Mouse (Mus musculus) heart, embryonic 11.5 days (tissue): ENCODE measurements around the gene Gm40460. TPM values are rescaled to one million over a fixed set of nuclear protein-coding genes. Genes with fewer than 3 reads are reported as not detected.
"Not testable (repeated sequence)": the region's sequence is repeated elsewhere in the genome, so short reads cannot be mapped to it uniquely, and the experiment has no call there.

Experiments
- ATAC-seq: fragments of 200-750 bp; cut with Nextera tagmentation; replicated peaks from 2 replicates; pipeline ENCODE4 v1.8.0; 2017; ENCODE audit warnings: moderate library complexity; ENCODE audit not compliant: insufficient number of reproducible peaks, low FRiP score, low TSS enrichment
- H3K27ac ChIP-seq: fragments of 300-500 bp; sonication (generic); 2 replicates; pipeline ENCODE4 v1.5.1; 2014; ENCODE audit warnings: mild to moderate bottlenecking, low read depth, low read length
- H3K27me3 ChIP-seq: fragments of 300-500 bp; sonication (generic); 2 replicates; pipeline ENCODE4 v1.6.1; 2014; ENCODE audit warnings: mild to moderate bottlenecking, low read length, mixed read lengths; ENCODE audit not compliant: control insufficient read depth, insufficient read depth
- H3K36me3 ChIP-seq: fragments of 300-500 bp; sonication (generic); 2 replicates; pipeline ENCODE4 v1.6.1; 2014; ENCODE audit warnings: mild to moderate bottlenecking, low read length, moderate library complexity, mixed read lengths; ENCODE audit not compliant: control insufficient read depth, insufficient read depth
- H3K4me1 ChIP-seq: fragments of 300-500 bp; sonication (generic); 2 replicates; pipeline ENCODE4 v1.6.1; 2014; ENCODE audit warnings: low read length; ENCODE audit not compliant: control insufficient read depth, insufficient read depth
- H3K4me2 ChIP-seq: fragments of 300-500 bp; sonication (generic); 2 replicates; pipeline ENCODE4 v1.6.1; 2014; ENCODE audit warnings: mild to moderate bottlenecking, moderate library complexity
- H3K4me3 ChIP-seq: fragments of 300-500 bp; sonication (generic); 2 replicates; pipeline ENCODE4 v1.5.1; 2014; ENCODE audit warnings: low read depth, low read length
- H3K9ac ChIP-seq: fragments of 300-500 bp; sonication (generic); 2 replicates; pipeline ENCODE4 v1.6.1; 2014; ENCODE audit warnings: mild to moderate bottlenecking, low read depth, low read length, moderate library complexity
- H3K9me3 ChIP-seq: fragments of 300-500 bp; sonication (generic); replicated peaks from 2 replicates; pipeline ENCODE4 v1.6.1; 2016; ENCODE audit warnings: low read length; ENCODE audit not compliant: control insufficient read depth
- WGBS: fragments of 180-500 bp; shearing (Covaris S2); extraction: QIAGEN DNeasy Blood & Tissue Kit; methylation state at CpG from one replicate; pipeline ENCODE4 v1.1.7; 2014; ENCODE audit not compliant: insufficient replicate concordance; 5-methylcytosine and 5-hydroxymethylcytosine counted together
- polyA plus RNA-seq: library from polyadenylated mRNA; unstranded; fragments of >200 nt; fragmentation: Nextera tagmentation; extraction: Ambion mirVana; gene quantifications from 2 replicates; pipeline ENCODE4 v1.2.1, GENCODE M21; 2014

Gene Gm40460
- polyA plus RNA-seq, 1 experiment from 2014 or later: not detected

- not testable (repeated sequence) for H3K4me1 ChIP-seq, H3K4me2 ChIP-seq, ATAC-seq, H3K9ac ChIP-seq, H3K36me3 ChIP-seq, H3K9me3 ChIP-seq, H3K27ac ChIP-seq, H3K27me3 ChIP-seq, H3K4me3 ChIP-seq
These were observed 33.4 kb upstream of the Gm40460 start, which contains the start of gene Gm4559 for GRCm38 (mm10) chr7:142274263-142274662. Gene Gm4559, minus strand, starts transcription at chr7:142274363.

- not testable (repeated sequence) for ATAC-seq, H3K9ac ChIP-seq, H3K27ac ChIP-seq, H3K27me3 ChIP-seq, H3K4me2 ChIP-seq, H3K4me1 ChIP-seq, H3K9me3 ChIP-seq, H3K36me3 ChIP-seq, H3K4me3 ChIP-seq
- whole genome bisulfite sequencing: 39% methylated on average over 1 of the region's 1 CpGs
These were observed 17.4 kb upstream of the Gm40460 start, which contains the start of gene Gm2431 for GRCm38 (mm10) chr7:142258254-142258653. Gene Gm2431, minus strand, starts transcription at chr7:142258354.

- Histone ChIP-seq H3K36me3 (no peaks in the 10 kb centered on the region), H3K4me3 (no peak overlapping the region), H3K9ac (no peak overlapping the region), H3K4me1 (no peaks in the 10 kb centered on the region), H3K9me3 (no peaks in the 10 kb centered on the region), H3K27me3 (no peaks in the 10 kb centered on the region; the same call in 1 of the 2 replicates), H3K27ac (no peak overlapping the region), H3K4me2 (no peak overlapping the region)
- no peak for ATAC-seq
- 0% methylated on average over 2 of the region's 2 CpGs for WGBS
These were observed 14.6 kb upstream of the Gm40460 start for GRCm38 (mm10) chr7:142255517-142255916.

GRCm38 (mm10) chr7:142249824-142250223 is 8.9 kb upstream of the Gm40460 start:
- no peak overlapping the region for H3K9ac ChIP-seq
- H3K4me1 ChIP-seq: no peaks in the 10 kb centered on the region
- 0% methylated on average over 1 of the region's 1 CpGs for WGBS
- no peaks in the 10 kb centered on the region for H3K27me3 ChIP-seq
- no peak for ATAC-seq
- H3K4me3 ChIP-seq: no peak overlapping the region
- H3K27ac ChIP-seq: no peak overlapping the region
- no peaks in the 10 kb centered on the region for H3K36me3 ChIP-seq
- H3K4me2 ChIP-seq: no peak overlapping the region
- H3K9me3 ChIP-seq: no peaks in the 10 kb centered on the region

- WGBS: 37% methylated on average over 1 of the region's 1 CpGs
- H3K4me3 ChIP-seq: no peak overlapping the region
- no peaks in the 10 kb centered on the region for H3K36me3 ChIP-seq
- H3K27me3 ChIP-seq: no peaks in the 10 kb centered on the region
- H3K4me2 ChIP-seq: no peak overlapping the region
- no peak overlapping the region for H3K27ac ChIP-seq
- ATAC-seq: no peak
- H3K4me1 ChIP-seq: no peaks in the 10 kb centered on the region
- H3K9me3 ChIP-seq: peaks cover 7% of the 10 kb centered on the region
- no peak overlapping the region for H3K9ac ChIP-seq
These were observed 9.3 kb downstream of the Gm40460 start for GRCm38 (mm10) chr7:142231540-142231939.

GRCm38 (mm10) chr7:142229871-142230270 is 11.0 kb downstream of the Gm40460 start, which contains the start of gene Krtap5-5:
Gene Krtap5-5, minus strand, starts transcription at chr7:142229971.
- not testable (repeated sequence) for H3K9me3 ChIP-seq, H3K4me1 ChIP-seq, H3K36me3 ChIP-seq, H3K27ac ChIP-seq, H3K27me3 ChIP-seq, H3K4me3 ChIP-seq, ATAC-seq, H3K4me2 ChIP-seq, H3K9ac ChIP-seq
- 57% methylated on average over 3 of the region's 3 CpGs for WGBS

GRCm38 (mm10) chr7:142224518-142224917 is 16.4 kb downstream of the Gm40460 start:
- no peak for ATAC-seq
- Histone ChIP-seq H3K9ac (no peak overlapping the region), H3K27ac (no peak overlapping the region), H3K36me3 (no peaks in the 10 kb centered on the region), H3K4me1 (0 out of 2 replicates have a peak, but pooled peaks cover 4% of the 10 kb centered on the region), H3K27me3 (no peaks in the 10 kb centered on the region), H3K4me2 (no peak overlapping the region), H3K9me3 (no peaks in the 10 kb centered on the region), H3K4me3 (no peak overlapping the region)
- WGBS: 10% methylated on average over 2 of the region's 2 CpGs

- H3K27me3 ChIP-seq, H3K27ac ChIP-seq, H3K9me3 ChIP-seq, H3K9ac ChIP-seq, H3K36me3 ChIP-seq, H3K4me1 ChIP-seq, H3K4me2 ChIP-seq, H3K4me3 ChIP-seq, ATAC-seq: not testable (repeated sequence)
- WGBS: 57% methylated on average over 1 of the region's 1 CpGs
These were observed 28.7 kb downstream of the Gm40460 start for GRCm38 (mm10) chr7:142212136-142212535.

GRCm38 (mm10) chr7:142211559-142211958 is 29.3 kb downstream of the Gm40460 start, which contains the start of gene Gm7579:
Gene Gm7579, plus strand, starts transcription at chr7:142211859.
- Histone ChIP-seq H3K9ac (no peak within 1 kb of the TSS), H3K36me3 (no peaks in the 10 kb centered on the region), H3K9me3 (no peaks in the 10 kb centered on the region), H3K4me1 (no peaks in the 10 kb centered on the region), H3K27ac (no peak within 1 kb of the TSS), H3K4me3 (no peak within 1 kb of the TSS), H3K27me3 (no peaks in the 10 kb centered on the region), H3K4me2 (no peak within 1 kb of the TSS)
- no peak for ATAC-seq
- WGBS: 61% methylated on average over 1 of the region's 1 CpGs
